Mouse (Mus musculus) hindbrain, embryonic 10.5 days (tissue): Measurements from ENCODE around the gene Nfic. TPM values are rescaled to one million over a fixed set of nuclear protein-coding genes. Genes with fewer than 3 reads are reported as not detected.

Experiments used
- DNase-seq: peaks from one replicate; pipeline ENCODE4 v3.0.0-alpha.2; 2017; ENCODE audit warnings: low spot score
- H3K27ac ChIP-seq: fragments of 300-500 bp; sonication (generic); 2 replicates; pipeline ENCODE4 v1.5.1; 2016; ENCODE audit warnings: mild to moderate bottlenecking, moderate library complexity
- H3K27me3 ChIP-seq: fragments of 300-500 bp; sonication (generic); 2 replicates; pipeline ENCODE4 v1.6.1; 2016; ENCODE audit warnings: mild to moderate bottlenecking; ENCODE audit not compliant: poor library complexity, insufficient read depth, severe bottlenecking
- H3K36me3 ChIP-seq: fragments of 300-500 bp; sonication (generic); 2 replicates; pipeline ENCODE4 v1.6.1; 2016; ENCODE audit warnings: mild to moderate bottlenecking, moderate library complexity
- H3K4me1 ChIP-seq: fragments of 300-500 bp; sonication (generic); replicated peaks from 2 replicates; pipeline ENCODE4 v1.6.1; 2016; ENCODE audit warnings: mild to moderate bottlenecking
- H3K4me3 ChIP-seq: fragments of 300-500 bp; sonication (generic); 2 replicates; pipeline ENCODE4 v1.5.1; 2016; ENCODE audit warnings: mild to moderate bottlenecking, moderate library complexity
- H3K9me3 ChIP-seq: fragments of 300-500 bp; sonication (generic); 2 replicates; pipeline ENCODE4 v1.6.1; 2016; ENCODE audit warnings: mild to moderate bottlenecking, moderate library complexity
- WGBS: fragments of 180-500 bp; shearing (Covaris S2); methylation state at CpG from one replicate; pipeline ENCODE4 v1.1.7; 2016; 5-methylcytosine and 5-hydroxymethylcytosine counted together
- polyA plus RNA-seq: library from polyadenylated mRNA; unstranded; fragments of >200 nt; fragmentation: Nextera tagmentation; extraction: Ambion mirVana; gene quantifications from 2 replicates; pipeline ENCODE4 v1.2.1, GENCODE M21; 2016

Gene Nfic
- polyA plus RNA-seq, 1 experiment from 2014 or later: 16.0 TPM

- Histone ChIP-seq H3K4me1 (peaks cover 70% of the 10 kb centered on the region), H3K9me3 (no peaks in the 10 kb centered on the region), H3K36me3 (peaks cover 72% of the 10 kb centered on the region), H3K27ac (peak overlapping the region; percentile 70), H3K27me3 (peaks cover 38% of the 10 kb centered on the region), H3K4me3 (no peak overlapping the region)
- 79% methylated on average over 6 of the region's 6 CpGs for WGBS
- no peak for DNase-seq
Measured at GRCm38 (mm10) chr10:81366477-81367206, 88.8 kb downstream of the Nfic start.

GRCm38 (mm10) chr10:81365672-81366476 is 89.6 kb downstream of the Nfic start, which contains the start of gene 4930404N11Rik:
Gene 4930404N11Rik, minus strand, starts transcription at chr10:81365816.
- Histone ChIP-seq H3K4me3 (peak within 1 kb of the TSS; percentile 49), H3K4me1 (peaks cover 77% of the 10 kb centered on the region), H3K9me3 (no peaks in the 10 kb centered on the region), H3K27ac (peak within 1 kb of the TSS; percentile 70), H3K27me3 (peaks cover 44% of the 10 kb centered on the region), H3K36me3 (peaks cover 71% of the 10 kb centered on the region)
- peak; percentile 78 for DNase-seq
- WGBS: 15% methylated on average over 12 of the region's 12 CpGs

- peak overlapping the region; percentile 70 for H3K27ac ChIP-seq
- H3K9me3 ChIP-seq: no peaks in the 10 kb centered on the region
- DNase-seq: no peak
- 40% methylated on average over 4 of the region's 4 CpGs for WGBS
- H3K27me3 ChIP-seq: peaks cover 44% of the 10 kb centered on the region
- H3K4me1 ChIP-seq: peaks cover 85% of the 10 kb centered on the region
- H3K36me3 ChIP-seq: peaks cover 67% of the 10 kb centered on the region
- H3K4me3 ChIP-seq: peak overlapping the region; percentile 49
Measured at GRCm38 (mm10) chr10:81365073-81365472, 90.4 kb downstream of the Nfic start.

- Histone ChIP-seq H3K27me3 (peaks cover 48% of the 10 kb centered on the region), H3K4me3 (peak overlapping the region; percentile 49), H3K27ac (peak overlapping the region; percentile 70; the same call in 1 of the 2 replicates), H3K36me3 (peaks cover 66% of the 10 kb centered on the region), H3K4me1 (peaks cover 89% of the 10 kb centered on the region), H3K9me3 (no peaks in the 10 kb centered on the region)
- 12% methylated on average over 28 of the region's 28 CpGs for WGBS
- no peak for DNase-seq
Measured at GRCm38 (mm10) chr10:81364666-81365065, 90.8 kb downstream of the Nfic start.

GRCm38 (mm10) chr10:81363436-81364346 is 91.7 kb downstream of the Nfic start:
- Histone ChIP-seq H3K4me1 (peaks cover 99% of the 10 kb centered on the region), H3K36me3 (peaks cover 56% of the 10 kb centered on the region), H3K27ac (peak overlapping the region; percentile 80), H3K27me3 (peaks cover 54% of the 10 kb centered on the region), H3K9me3 (no peaks in the 10 kb centered on the region), H3K4me3 (peak overlapping the region; percentile 49)
- 7% methylated on average over 54 of the region's 54 CpGs for WGBS
- no peak for DNase-seq

GRCm38 (mm10) chr10:81362336-81362949 is 93.0 kb downstream of the Nfic start:
- peaks cover 100% of the 10 kb centered on the region for H3K4me1 ChIP-seq
- H3K27me3 ChIP-seq: peaks cover 65% of the 10 kb centered on the region
- H3K36me3 ChIP-seq: peaks cover 44% of the 10 kb centered on the region
- H3K4me3 ChIP-seq: no peak overlapping the region
- no peaks in the 10 kb centered on the region for H3K9me3 ChIP-seq
- H3K27ac ChIP-seq: peak overlapping the region; percentile 80
- 81% methylated on average over 12 of the region's 12 CpGs for WGBS
- no peak for DNase-seq

GRCm38 (mm10) chr10:81360721-81361120 is 94.7 kb downstream of the Nfic start:
- Histone ChIP-seq H3K36me3 (peaks cover 28% of the 10 kb centered on the region), H3K27me3 (peaks cover 76% of the 10 kb centered on the region), H3K4me3 (no peak overlapping the region), H3K27ac (no peak overlapping the region; the same call in 1 of the 2 replicates), H3K9me3 (no peaks in the 10 kb centered on the region), H3K4me1 (peaks cover 95% of the 10 kb centered on the region)
- no peak for DNase-seq
- WGBS: 71% methylated on average over 8 of the region's 8 CpGs

- Histone ChIP-seq H3K4me1 (peaks cover 86% of the 10 kb centered on the region), H3K36me3 (peaks cover 28% of the 10 kb centered on the region), H3K4me3 (peak overlapping the region; percentile 69; the same call in 1 of the 2 replicates), H3K9me3 (no peaks in the 10 kb centered on the region), H3K27ac (no peak overlapping the region), H3K27me3 (peaks cover 65% of the 10 kb centered on the region)
- WGBS: 65% methylated on average over 1 of the region's 1 CpGs
- no peak for DNase-seq
Measured at GRCm38 (mm10) chr10:81358841-81359240, 96.6 kb downstream of the Nfic start.

GRCm38 (mm10) chr10:81358209-81358608 is 97.2 kb downstream of the Nfic start:
- 29% methylated on average over 4 of the region's 4 CpGs for WGBS
- Histone ChIP-seq H3K36me3 (peaks cover 28% of the 10 kb centered on the region), H3K4me3 (peak overlapping the region; percentile 69), H3K4me1 (peaks cover 80% of the 10 kb centered on the region), H3K27ac (peak overlapping the region; percentile 87; the same call in 1 of the 2 replicates), H3K9me3 (no peaks in the 10 kb centered on the region), H3K27me3 (peaks cover 58% of the 10 kb centered on the region)
- DNase-seq: no peak

GRCm38 (mm10) chr10:81356991-81357844 is 98.2 kb downstream of the Nfic start, which contains the start of gene Mfsd12:
Gene Mfsd12, plus strand, starts transcription at chr10:81357491.
- H3K4me3 ChIP-seq: peak within 1 kb of the TSS; percentile 69
- H3K4me1 ChIP-seq: peaks cover 70% of the 10 kb centered on the region
- peaks cover 48% of the 10 kb centered on the region for H3K27me3 ChIP-seq
- H3K36me3 ChIP-seq: peaks cover 19% of the 10 kb centered on the region
- peak; percentile 88 for DNase-seq
- 1% methylated on average over 79 of the region's 79 CpGs for WGBS
- H3K9me3 ChIP-seq: no peaks in the 10 kb centered on the region
- peak within 1 kb of the TSS; percentile 87 for H3K27ac ChIP-seq

GRCm38 (mm10) chr10:81356352-81356990 is 99.0 kb downstream of the Nfic start:
- H3K27me3 ChIP-seq: peaks cover 41% of the 10 kb centered on the region
- peaks cover 12% of the 10 kb centered on the region; the same call in 1 of the 2 replicates for H3K36me3 ChIP-seq
- no peak for DNase-seq
- peak overlapping the region; percentile 69 for H3K4me3 ChIP-seq
- 60% methylated on average over 12 of the region's 12 CpGs for WGBS
- peaks cover 63% of the 10 kb centered on the region for H3K4me1 ChIP-seq
- peak overlapping the region; percentile 46; the same call in 1 of the 2 replicates for H3K27ac ChIP-seq
- no peaks in the 10 kb centered on the region for H3K9me3 ChIP-seq
